ENCODE assay signal across 8 mouse cellular contexts in the genomic region with DNA sequence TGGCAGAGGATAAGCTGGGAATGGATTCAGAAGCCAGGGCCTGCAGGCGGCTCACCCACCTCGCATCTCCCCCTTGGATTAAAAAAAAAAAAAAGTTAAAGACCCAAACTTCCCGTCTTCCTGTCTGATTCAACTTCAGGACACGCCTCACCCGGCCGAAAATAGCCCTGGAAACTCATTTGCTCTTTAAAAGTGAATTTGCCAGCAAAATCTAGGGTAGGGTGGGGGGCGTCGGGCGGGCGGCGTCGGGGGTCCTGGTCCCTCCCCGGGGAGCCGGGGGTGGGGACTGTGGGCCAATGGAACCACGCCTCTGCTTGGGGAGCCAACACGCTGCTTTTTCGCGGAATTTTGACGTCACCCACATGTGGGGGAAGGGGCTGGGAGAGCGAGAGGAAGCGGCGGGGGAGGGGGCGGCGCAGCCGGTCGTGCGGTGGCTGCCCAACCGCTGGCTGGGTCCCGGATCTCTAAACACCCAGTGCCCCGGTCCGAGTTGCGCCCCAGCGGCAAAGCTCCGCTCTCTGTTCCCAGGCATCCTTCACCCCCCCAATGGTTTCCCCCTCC. TPM values are rescaled to one million over a fixed set of nuclear protein-coding genes. Genes with fewer than 3 reads are reported as not detected.
DNase-seq lines count a peak whose midpoint lies in the region; ATAC-seq lines count a peak whose summit lies in the region.

No protein-coding gene starts in this region.

- H3K4me3 ChIP-seq in forebrain, embryonic 15.5 days, result peak overlapping the region; percentile 57
- H3K4me3 ChIP-seq in hindbrain, embryonic 16.5 days (ENCODE audit: low read length), result peak overlapping the region; percentile 38
- peak overlapping the region; percentile 67 for H3K4me3 ChIP-seq in liver, embryonic 13.5 days (replicated peaks)
- peak overlapping the region; percentile 36 for H3K4me3 ChIP-seq in neural tube, embryonic 12.5 days

- no peaks in the 10 kb centered on the region for H3K36me3 ChIP-seq in forebrain, embryonic 15.5 days
- no peaks in the 10 kb centered on the region for H3K36me3 ChIP-seq in hindbrain, embryonic 16.5 days (ENCODE audit: control insufficient read depth, insufficient read depth, low read length)
- H3K36me3 ChIP-seq in liver, embryonic 13.5 days, result no peaks in the 10 kb centered on the region
- H3K36me3 ChIP-seq in neural tube, embryonic 12.5 days, result no peaks in the 10 kb centered on the region

- DNase-seq in CD4-positive helper T cell, adult 2 months (ENCODE audit: low read depth, low spot score), result peak; percentile 86
- DNase-seq in adrenal gland, adult (ENCODE audit: inconsistent age in 2 of 2, low spot score in 1 of 2), result peak; percentile 84 to 95
- DNase-seq in liver, embryonic 13.5 days, result no peak
- DNase-seq in cerebellum, adult 9-11 months, result no peak
- no peak for DNase-seq in cerebellum, postnatal 25 days

- H3K27ac ChIP-seq in forebrain, embryonic 15.5 days (replicated peaks), result no peak overlapping the region
- no peak overlapping the region for H3K27ac ChIP-seq in hindbrain, embryonic 16.5 days (ENCODE audit: low read depth, low read length)
- H3K27ac ChIP-seq in liver, embryonic 13.5 days, result no peak overlapping the region
- no peak overlapping the region for H3K27ac ChIP-seq in neural tube, embryonic 12.5 days

- no peak for ATAC-seq in forebrain, embryonic 15.5 days (replicated peaks)
- ATAC-seq in hindbrain, embryonic 16.5 days, result no peak
- ATAC-seq in liver, embryonic 13.5 days (ENCODE audit: low read depth), result no peak
- ATAC-seq in neural tube, embryonic 12.5 days (ENCODE audit: low FRiP score, low read depth), result no peak

- H3K4me2 ChIP-seq in forebrain, embryonic 15.5 days (replicated peaks), result peak overlapping the region; percentile 83
- peak overlapping the region; percentile 64 for H3K4me2 ChIP-seq in hindbrain, embryonic 16.5 days (ENCODE audit: low read length)
- peak overlapping the region; percentile 86 for H3K4me2 ChIP-seq in liver, embryonic 13.5 days
- peak overlapping the region; percentile 95 for H3K4me2 ChIP-seq in neural tube, embryonic 12.5 days (replicated peaks)

- H3K9me3 ChIP-seq in forebrain, embryonic 15.5 days, result no peaks in the 10 kb centered on the region
- H3K9me3 ChIP-seq in hindbrain, embryonic 16.5 days (ENCODE audit: control insufficient read depth, low read length), result no peaks in the 10 kb centered on the region
- H3K9me3 ChIP-seq in liver, embryonic 13.5 days (replicated peaks), result no peaks in the 10 kb centered on the region
- H3K9me3 ChIP-seq in neural tube, embryonic 12.5 days, result no peaks in the 10 kb centered on the region

- H3K4me1 ChIP-seq in forebrain, embryonic 15.5 days, result peaks cover 57% of the 10 kb centered on the region
- H3K4me1 ChIP-seq in hindbrain, embryonic 16.5 days (ENCODE audit: control insufficient read depth, insufficient read depth, low read depth, low read length), result peaks cover 50% of the 10 kb centered on the region
- H3K4me1 ChIP-seq in liver, embryonic 13.5 days (replicated peaks), result peaks cover 58% of the 10 kb centered on the region
- H3K4me1 ChIP-seq in neural tube, embryonic 12.5 days, result peaks cover 57% of the 10 kb centered on the region

- WGBS in forebrain, embryonic 15.5 days, result under 1% methylated on average over 33 of the region's 34 CpGs
- WGBS in hindbrain, embryonic 16.5 days, result under 1% methylated on average over 24 of the region's 34 CpGs
- under 1% methylated on average over 34 of the region's 34 CpGs for WGBS in liver, embryonic 13.5 days (ENCODE audit: insufficient replicate concordance)
- WGBS in neural tube, embryonic 12.5 days, result under 1% methylated on average over 34 of the region's 34 CpGs

- H3K27me3 ChIP-seq in forebrain, embryonic 15.5 days, result peaks cover 40% of the 10 kb centered on the region
- H3K27me3 ChIP-seq in hindbrain, embryonic 16.5 days (replicated peaks; ENCODE audit: control insufficient read depth, insufficient read depth, low read length), result peaks cover 29% of the 10 kb centered on the region
- peaks cover 95% of the 10 kb centered on the region for H3K27me3 ChIP-seq in liver, embryonic 13.5 days
- peaks cover 48% of the 10 kb centered on the region for H3K27me3 ChIP-seq in neural tube, embryonic 12.5 days (replicated peaks)

- H3K9ac ChIP-seq in forebrain, embryonic 15.5 days (replicated peaks), result 0 out of 2 replicates have a peak overlapping the region, but pooled peaks have one; percentile 14
- H3K9ac ChIP-seq in hindbrain, embryonic 16.5 days (ENCODE audit: low read depth, low read length), result peak overlapping the region; percentile 27; the same call in 1 of the 2 replicates
- peak overlapping the region; percentile 46 for H3K9ac ChIP-seq in liver, embryonic 13.5 days
- peak overlapping the region; percentile 35; the same call in 1 of the 2 replicates for H3K9ac ChIP-seq in neural tube, embryonic 12.5 days

RNA-seq across cellular contexts. Expression of a gene that starts 2.8 kb away (rescaled TPM):
- polyA plus RNA-seq in forebrain, embryonic 15.5 days (2015; fragmentation: Nextera tagmentation; extraction: Ambion mirVana), result 1,282 and 1,421 TPM in 2 replicates
- polyA plus RNA-seq in hindbrain, embryonic 16.5 days (2015; fragmentation: Nextera tagmentation; extraction: Ambion mirVana), result 248 and 340 TPM in 2 replicates
- 109 and 129 TPM in 2 replicates for polyA plus RNA-seq in liver, embryonic 13.5 days (2015; fragmentation: Nextera tagmentation; extraction: Ambion mirVana)
- polyA plus RNA-seq in neural tube, embryonic 12.5 days (2016; fragmentation: Nextera tagmentation; extraction: Ambion mirVana), result 399 and 445 TPM in 2 replicates

RNA-seq across cellular contexts. Expression of a gene that starts 45.4 kb away (rescaled TPM):
- 9.2 and 10.0 TPM in 2 replicates for polyA plus RNA-seq in forebrain, embryonic 15.5 days (2015; fragmentation: Nextera tagmentation; extraction: Ambion mirVana)
- 6.0 and 8.6 TPM in 2 replicates for polyA plus RNA-seq in hindbrain, embryonic 16.5 days (2015; fragmentation: Nextera tagmentation; extraction: Ambion mirVana)
- polyA plus RNA-seq in liver, embryonic 13.5 days (2015; fragmentation: Nextera tagmentation; extraction: Ambion mirVana), result 1.0 and 1.4 TPM in 2 replicates
- polyA plus RNA-seq in neural tube, embryonic 12.5 days (2016; fragmentation: Nextera tagmentation; extraction: Ambion mirVana), result 7.9 and 8.3 TPM in 2 replicates

Comparison
In these comparisons a context has a peak if more than half of its experiments do, and no peak if none do; other contexts are left out.
1. DNase-seq: peak in CD4-positive helper T cell, adult 2 months (single experiment) and adrenal gland, adult (2 of 2); none in liver, embryonic 13.5 days (single experiment), cerebellum, adult 9-11 months (single experiment) and cerebellum, postnatal 25 days (0 of 2).
2. Peak in every context shown above with its lines, with median percentiles within 50 percentile points of each other: H3K4me2 ChIP-seq, H3K4me3 ChIP-seq and H3K9ac ChIP-seq.